Mouse (Mus musculus) CH12.LX (cell line): ENCODE data around the gene Brd3os. TPM values are rescaled to one million over a fixed set of nuclear protein-coding genes. Genes with fewer than 3 reads are reported as not detected.

Experiments used
- DNase-seq: peaks from one replicate; pipeline ENCODE4 v3.0.0-alpha.2; 2013; ENCODE audit errors: extremely low read depth
- H3K27ac ChIP-seq: 2 replicates; pipeline ENCODE4 v1.5.1; 2012; ENCODE audit warnings: low read depth, mild to moderate bottlenecking, control low read depth, moderate library complexity; ENCODE audit not compliant: insufficient read depth
- H3K27me3 ChIP-seq: replicated peaks from 2 replicates; pipeline ENCODE3; 2012; ENCODE audit warnings: inconsistent platforms
- H3K36me3 ChIP-seq, 2 experiments: replicated peaks in 1 of 2; 2 replicates each; pipeline versions ENCODE3 to v1.6.1; 2012; ENCODE audit warnings: inconsistent platforms in 1 of 2, low read length in 1 of 2, mild to moderate bottlenecking in 1 of 2, mixed read lengths in 1 of 2, moderate library complexity in 1 of 2; ENCODE audit not compliant: control insufficient read depth in 1 of 2, insufficient read depth in 1 of 2
- H3K4me1 ChIP-seq, 2 experiments: 2 replicates each; pipeline ENCODE4 v1.6.1; 2012; ENCODE audit warnings: inconsistent platforms in 1 of 2, moderate library complexity in 1 of 2; ENCODE audit not compliant: insufficient read depth in 2 of 2, control insufficient read depth in 1 of 2
- H3K4me2 ChIP-seq: 2 replicates; pipeline ENCODE4 v1.6.1; 2012; ENCODE audit warnings: low read depth, mild to moderate bottlenecking, control low read depth; ENCODE audit not compliant: poor library complexity, insufficient read depth, severe bottlenecking
- H3K4me3 ChIP-seq, 3 experiments: fragments of 150-350 bp in 1 of 3; sonication (generic) in 1 of 3; replicated peaks in 1 of 3; 2 replicates each; pipeline versions ENCODE3 to v1.5.1; 2011 to 2012; ENCODE audit warnings: low read depth in 2 of 3, low read length in 2 of 3, mild to moderate bottlenecking in 2 of 3, moderate library complexity in 2 of 3, control low read depth in 1 of 3, improper control_type of control experiment in 1 of 3, inconsistent platforms in 1 of 3, mixed read lengths in 1 of 3; ENCODE audit not compliant: poor library complexity in 1 of 3
- H3K79me2 ChIP-seq: replicated peaks from 2 replicates; pipeline ENCODE4 v1.6.1; 2012; ENCODE audit warnings: mild to moderate bottlenecking, moderate library complexity; ENCODE audit not compliant: control insufficient read depth, poor library complexity, insufficient read depth, severe bottlenecking; ENCODE audit errors: extremely low read depth
- H3K9ac ChIP-seq: 2 replicates; pipeline ENCODE4 v1.6.1; 2012; ENCODE audit warnings: low read depth, mild to moderate bottlenecking, control low read depth, moderate library complexity; ENCODE audit not compliant: insufficient read depth
- H3K9me3 ChIP-seq: replicated peaks from 2 replicates; pipeline ENCODE3; 2012; ENCODE audit warnings: low read length, inconsistent platforms, mixed read lengths
- CHD1 ChIP-seq: IDR thresholded peaks from 2 replicates; pipeline ENCODE4 v1.6.1; 2012; ENCODE audit warnings: low read depth, low read length, improper control_type of control experiment, inconsistent platforms
- CHD2 ChIP-seq: IDR thresholded peaks from 2 replicates; pipeline ENCODE4 v1.6.1; 2011; ENCODE audit warnings: low read length, improper control_type of control experiment
- ELF1 ChIP-seq: IDR thresholded peaks from 2 replicates; pipeline ENCODE4 v1.6.1; 2014; ENCODE audit warnings: low read depth, mild to moderate bottlenecking, inconsistent platforms, low read length, improper control_type of control experiment
- EP300 ChIP-seq: IDR thresholded peaks from 2 replicates; pipeline ENCODE4 v1.6.1; 2011; ENCODE audit warnings: low read length, improper control_type of control experiment
- ETS1 ChIP-seq: conservative IDR thresholded peaks from 2 replicates; pipeline ENCODE4 v1.6.1; 2012; ENCODE audit warnings: low read depth, mild to moderate bottlenecking, inconsistent platforms, low read length, improper control_type of control experiment, moderate library complexity
- GABPA ChIP-seq: IDR thresholded peaks from 2 replicates; pipeline ENCODE4 v1.6.1; 2012; ENCODE audit warnings: low read depth, low read length, improper control_type of control experiment, inconsistent platforms; ENCODE audit not compliant: insufficient replicate concordance
- JUN ChIP-seq: IDR thresholded peaks from 2 replicates; pipeline ENCODE4 v1.6.1; 2011; ENCODE audit warnings: low read depth, mild to moderate bottlenecking, low read length, improper control_type of control experiment, moderate library complexity; ENCODE audit not compliant: insufficient read depth
- JUND ChIP-seq: conservative IDR thresholded peaks from 2 replicates; pipeline ENCODE4 v1.6.1; 2011; ENCODE audit warnings: low read depth, low read length, improper control_type of control experiment
- MAFK ChIP-seq: IDR thresholded peaks from 2 replicates; pipeline ENCODE4 v1.6.1; 2011; ENCODE audit warnings: low read length, improper control_type of control experiment; ENCODE audit not compliant: insufficient replicate concordance
- MAZ ChIP-seq: IDR thresholded peaks from 2 replicates; pipeline ENCODE4 v1.6.1; 2012; ENCODE audit warnings: low read depth, mild to moderate bottlenecking, inconsistent platforms, low read length, improper control_type of control experiment, moderate library complexity
- MEF2A ChIP-seq: IDR thresholded peaks from 2 replicates; pipeline ENCODE4 v1.6.1; 2014; ENCODE audit warnings: low read depth, mild to moderate bottlenecking, inconsistent platforms, low read length, improper control_type of control experiment, borderline replicate concordance
- MXI1 ChIP-seq: IDR thresholded peaks from 2 replicates; pipeline ENCODE4 v1.6.1; 2011; ENCODE audit warnings: mild to moderate bottlenecking, low read depth, low read length, improper control_type of control experiment
- MYC ChIP-seq: IDR thresholded peaks from 2 replicates; pipeline ENCODE4 v1.6.1; 2011; ENCODE audit warnings: low read depth, mild to moderate bottlenecking, improper control_type of control experiment, low read length
- NELFE ChIP-seq: IDR thresholded peaks from 2 replicates; pipeline ENCODE4 v1.6.1; 2011; ENCODE audit warnings: low read depth, low read length, improper control_type of control experiment
- NRF1 ChIP-seq: IDR thresholded peaks from 2 replicates; pipeline ENCODE4 v1.6.1; 2014; ENCODE audit warnings: low read depth, mild to moderate bottlenecking, inconsistent platforms, low read length, improper control_type of control experiment, moderate library complexity
- PAX5 ChIP-seq: IDR thresholded peaks from 2 replicates; pipeline ENCODE4 v1.6.1; 2012; ENCODE audit warnings: low read length, inconsistent platforms, mixed read lengths
- POLR2A ChIP-seq: IDR thresholded peaks from 2 replicates; pipeline ENCODE4 v1.6.1; 2011; ENCODE audit warnings: low read depth, mild to moderate bottlenecking, improper control_type of control experiment, low read length
- POLR2AphosphoS2 ChIP-seq: IDR thresholded peaks from 2 replicates; pipeline ENCODE4 v1.6.1; 2011; ENCODE audit warnings: low read depth, low read length, improper control_type of control experiment
- RAD21 ChIP-seq: IDR thresholded peaks from 2 replicates; pipeline ENCODE4 v1.6.1; 2011; ENCODE audit warnings: low read depth, mild to moderate bottlenecking, low read length, improper control_type of control experiment, moderate library complexity
- SMC3 ChIP-seq: IDR thresholded peaks from 2 replicates; pipeline ENCODE4 v1.6.1; 2011; ENCODE audit warnings: low read depth, low read length, improper control_type of control experiment
- TCF12 ChIP-seq: IDR thresholded peaks from 2 replicates; pipeline ENCODE4 v1.6.1; 2014; ENCODE audit warnings: low read depth, mild to moderate bottlenecking, inconsistent platforms, low read length, improper control_type of control experiment
- USF2 ChIP-seq: conservative IDR thresholded peaks from 2 replicates; pipeline ENCODE4 v1.6.1; 2011; ENCODE audit warnings: low read depth, low read length, improper control_type of control experiment
- ZC3H11A ChIP-seq: IDR thresholded peaks from 2 replicates; pipeline ENCODE4 v1.6.1; 2012; ENCODE audit warnings: low read depth, mild to moderate bottlenecking, inconsistent platforms, low read length, improper control_type of control experiment
- ZMIZ1 ChIP-seq: IDR thresholded peaks from 2 replicates; pipeline ENCODE4 v1.6.1; 2012; ENCODE audit warnings: low read depth, mild to moderate bottlenecking, inconsistent platforms, low read length, improper control_type of control experiment
- ZNF384 ChIP-seq: IDR thresholded peaks from 2 replicates; pipeline ENCODE4 v1.6.1; 2012; ENCODE audit warnings: low read depth, low read length, improper control_type of control experiment, inconsistent platforms
- dilution Hi-C: fragments of 300-500 bp; cut with MboI; formaldehyde crosslinking; loops from 2 replicates; pipeline ENCODE4 v1.14.3; 2020; ENCODE audit warnings: low sequenced_read_pairs; ENCODE audit not compliant: extremely low pct_unique_long_range_greater_than_20kb, extremely low pct_ligation_motif_present
- in situ Hi-C: fragments of 300-500 bp; cut with MboI; formaldehyde crosslinking; loops from 3 replicates; pipeline ENCODE4 v1.14.3; 2019; ENCODE audit warnings: low sequenced_read_pairs, low pct_ligation_motif_present, low pct_unique_long_range_greater_than_20kb, mixed read lengths
- polyA plus RNA-seq: library from polyadenylated mRNA; unstranded; fragments of >175 nt; gene quantifications from 2 replicates; pipeline ENCODE4 v1.2.1, GENCODE M21; 2012; ENCODE audit warnings: low read depth; ENCODE audit not compliant: insufficient read length
- total RNA-seq, 2 experiments: library from RNA; depleted of rRNA; stranded (reverse); fragments of 300-350 nt in 1 of 2; fragments of >200 nt in 1 of 2; gene quantifications; 2 replicates each; pipeline ENCODE4 v1.2.3; 2012 to 2014

Gene Brd3os
- total and polyA plus RNA-seq, 3 experiments: 1.2 to 2.1 (median 1.8) TPM

- H3K4me3 ChIP-seq: no peak overlapping the region
- no peaks in the 10 kb centered on the region for H3K36me3 ChIP-seq
- no peaks in the 10 kb centered on the region for H3K79me2 ChIP-seq
- dilution Hi-C loops: no loop called here
- H3K27me3 ChIP-seq: no peaks in the 10 kb centered on the region
- H3K4me2 ChIP-seq: no peak overlapping the region
- no peak overlapping the region for H3K9ac ChIP-seq
- TF ChIP-seq ZNF384: no peak
- no peak for TF ChIP-seq GABPA
- TF ChIP-seq JUN: no peak
- no peak for TF ChIP-seq NELFE
- TF ChIP-seq MAZ: no peak
- TF ChIP-seq MAFK: no peak
- TF ChIP-seq CHD2: no peak
- no peak for TF ChIP-seq EP300
- TF ChIP-seq, all 38 proteins: peak for 0
- in situ Hi-C loops: no loop called here
- no peak overlapping the region for H3K27ac ChIP-seq
- no peak for DNase-seq
- peaks cover 2% of the 10 kb centered on the region for H3K9me3 ChIP-seq
- peaks cover 0 to 1% of the 10 kb centered on the region in 2 experiments; a peak in 2 of 4 replicates for H3K4me1 ChIP-seq
Observed at GRCm38 (mm10) chr2:27487336-27488049, 45.4 kb downstream of the Brd3os start.

- H3K36me3 ChIP-seq: no peaks in the 10 kb centered on the region
- in situ Hi-C loops: no loop called here
Observed at GRCm38 (mm10) chr2:27488362-27488761, 46.2 kb downstream of the Brd3os start.

GRCm38 (mm10) chr2:27490939-27491338, 48.8 kb downstream of the Brd3os start:
- Histone ChIP-seq H3K4me2 (no peak overlapping the region), H3K27ac (no peak overlapping the region), H3K36me3 (no peaks in the 10 kb centered on the region), H3K79me2 (no peaks in the 10 kb centered on the region), H3K9me3 (peaks cover 7% of the 10 kb centered on the region), H3K27me3 (no peaks in the 10 kb centered on the region), H3K4me3 (no peak overlapping the region), H3K4me1 (peaks cover 0 to 5% of the 10 kb centered on the region in 2 experiments; a peak in 2 of 4 replicates), H3K9ac (no peak overlapping the region)
- TF ChIP-seq POLR2A (no peak), ELF1 (no peak), ZC3H11A (no peak), MXI1 (no peak), MYC (no peak), USF2 (no peak), MAFK (no peak), ETS1 (no peak), CHD2 (no peak), CHD1 (no peak), MAZ (no peak), RAD21 (no peak), POLR2AphosphoS2 (no peak), JUND (no peak), MEF2A (no peak), SMC3 (no peak), PAX5 (no peak)
- dilution Hi-C loops: no loop called here
- DNase-seq: no peak
- in situ Hi-C loops: no loop called here

More at GRCm38 (mm10) chr2:27488362-27488761, 46.2 kb downstream of the Brd3os start:
- Histone ChIP-seq H3K4me1 (peaks cover 0 to 5% of the 10 kb centered on the region in 2 experiments; a peak in 2 of 4 replicates), H3K9me3 (peaks cover 2% of the 10 kb centered on the region), H3K9ac (no peak overlapping the region), H3K4me2 (no peak overlapping the region), H3K27ac (no peak overlapping the region), H3K4me3 (no peak overlapping the region), H3K79me2 (no peaks in the 10 kb centered on the region), H3K27me3 (no peaks in the 10 kb centered on the region)
- DNase-seq: no peak
- TF ChIP-seq TCF12: no peak
- no peak for TF ChIP-seq NRF1
- no peak for TF ChIP-seq USF2
- TF ChIP-seq ZC3H11A: no peak
- no peak for TF ChIP-seq PAX5
- no peak for TF ChIP-seq POLR2AphosphoS2
- no peak for TF ChIP-seq ZMIZ1
- TF ChIP-seq ELF1: no peak
- TF ChIP-seq NELFE: no peak
- TF ChIP-seq SMC3: no peak
- dilution Hi-C loops: no loop called here
